Mouse (Mus musculus) lung, postnatal 0 days (tissue): ENCODE measurements around the gene Ctsz. TPM values are rescaled to one million over a fixed set of nuclear protein-coding genes. Genes with fewer than 3 reads are reported as not detected.

Experiments used
- ATAC-seq: fragments of 200-750 bp; cut with Nextera tagmentation; 2 replicates; pipeline ENCODE4 v1.8.0; 2017; ENCODE audit warnings: moderate library complexity
- DNase-seq: peaks from one replicate; pipeline ENCODE4 v3.0.0-alpha.2; 2016; ENCODE audit warnings: low spot score
- H3K27ac ChIP-seq: fragments of 300-500 bp; sonication (generic); 2 replicates; pipeline ENCODE4 v1.5.1; 2014; ENCODE audit warnings: antibody characterized with exemption, mild to moderate bottlenecking, low read length, mixed read lengths
- H3K27me3 ChIP-seq: fragments of 300-500 bp; sonication (generic); replicated peaks from 2 replicates; pipeline ENCODE4 v1.6.1; 2014; ENCODE audit warnings: low read length, mixed read lengths; ENCODE audit not compliant: insufficient read depth
- H3K36me3 ChIP-seq: fragments of 300-500 bp; sonication (generic); 2 replicates; pipeline ENCODE4 v1.6.1; 2014; ENCODE audit warnings: low read length, mixed read lengths; ENCODE audit not compliant: insufficient read depth
- H3K4me1 ChIP-seq: fragments of 300-500 bp; sonication (generic); 2 replicates; pipeline ENCODE4 v1.6.1; 2014; ENCODE audit warnings: antibody characterized with exemption, low read depth, low read length, mixed read lengths; ENCODE audit not compliant: insufficient read depth
- H3K4me2 ChIP-seq: fragments of 300-500 bp; sonication (generic); replicated peaks from 2 replicates; pipeline ENCODE4 v1.6.1; 2014; ENCODE audit warnings: low read depth, mild to moderate bottlenecking, low read length, moderate library complexity, mixed read lengths
- H3K4me3 ChIP-seq: fragments of 300-500 bp; sonication (generic); 2 replicates; pipeline ENCODE4 v1.5.1; 2014; ENCODE audit warnings: low read depth, low read length
- H3K9ac ChIP-seq: fragments of 300-500 bp; sonication (generic); replicated peaks from 2 replicates; pipeline ENCODE4 v1.6.1; 2014; ENCODE audit warnings: low read depth, mild to moderate bottlenecking
- H3K9me3 ChIP-seq: fragments of 300-500 bp; sonication (generic); 2 replicates; pipeline ENCODE4 v1.6.1; 2016; ENCODE audit warnings: low read length, mixed read lengths
- CTCF ChIP-seq: IDR thresholded peaks from 2 replicates; pipeline ENCODE4 v1.5.1; 2016; ENCODE audit warnings: antibody characterized with exemption, mild to moderate bottlenecking
- EP300 ChIP-seq: IDR thresholded peaks from 2 replicates; pipeline ENCODE4 v1.6.1; 2016; ENCODE audit warnings: antibody characterized with exemption, mild to moderate bottlenecking, control low read depth
- WGBS: fragments of 180-500 bp; shearing (Covaris S2); extraction: QIAGEN DNeasy Blood & Tissue Kit; methylation state at CpG from one replicate; pipeline ENCODE4 v1.1.7; 2014; 5-methylcytosine and 5-hydroxymethylcytosine counted together
- polyA plus RNA-seq: library from polyadenylated mRNA; unstranded; fragments of >200 nt; fragmentation: Nextera tagmentation; extraction: Ambion mirVana; gene quantifications from 2 replicates; pipeline ENCODE4 v1.2.1, GENCODE M21; 2015

Ctsz gene
- polyA plus RNA-seq, 1 experiment from 2014 or later: 222 TPM

DNA sequence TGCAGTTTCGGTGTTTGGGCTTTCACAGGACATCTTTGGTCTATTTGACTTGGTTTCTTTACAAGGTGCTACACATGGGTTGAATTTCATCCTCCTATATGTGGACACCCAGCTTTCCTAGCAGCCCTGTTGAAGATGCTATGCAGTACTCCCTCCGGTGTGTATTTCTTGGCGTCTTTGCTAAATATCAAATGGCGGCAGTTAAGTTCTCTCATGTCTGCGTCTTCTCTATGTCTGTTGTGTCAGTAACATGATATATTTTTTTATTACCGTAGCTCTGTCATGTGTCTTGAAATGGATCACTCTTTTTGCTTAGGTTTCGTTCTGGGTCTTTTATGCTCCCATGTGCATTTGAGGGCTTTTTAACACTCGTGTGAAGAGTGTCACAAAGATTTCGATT is 57.8 kb downstream of the Ctsz start:
- H3K4me3 ChIP-seq: no peak overlapping the region
- ATAC-seq (no peak), DNase-seq (no peak)
- 90% methylated on average over 9 of the region's 9 CpGs for WGBS
- H3K27me3 ChIP-seq: no peaks in the 10 kb centered on the region
- no peak overlapping the region for H3K27ac ChIP-seq
- H3K9me3 ChIP-seq: no peaks in the 10 kb centered on the region
- TF ChIP-seq EP300: no peak
- no peak for TF ChIP-seq CTCF
- H3K4me1 ChIP-seq: no peaks in the 10 kb centered on the region
- H3K36me3 ChIP-seq: no peaks in the 10 kb centered on the region
- H3K9ac ChIP-seq: no peak overlapping the region
- no peak overlapping the region for H3K4me2 ChIP-seq

Other genes with a start within 250 kb of the Ctsz start
- 1,238 and 1,252 TPM in 2 replicates for gene Gnas, start 154.7 kb downstream of the Ctsz start, polyA plus RNA-seq
- gene Gm20721, start 92.3 kb downstream of the Ctsz start, polyA plus RNA-seq: 4.8 and 9.6 TPM in 2 replicates
- 54.3 and 59.1 TPM in 2 replicates for gene Nelfcd, start 23.2 kb downstream of the Ctsz start, polyA plus RNA-seq
- 10.5 and 11.3 TPM in 2 replicates for gene Tubb1, start 11.7 kb upstream of the Ctsz start, polyA plus RNA-seq
- 591 and 652 TPM in 2 replicates for gene Atp5e, start 25.1 kb upstream of the Ctsz start, polyA plus RNA-seq
- 64.9 and 68.9 TPM in 2 replicates for gene Prelid3b, start 34.0 kb upstream of the Ctsz start, polyA plus RNA-seq
- 0.02 TPM in 1 of 2 replicates, not detected in the other for gene Zfp831, start 204.5 kb upstream of the Ctsz start, polyA plus RNA-seq